Mouse (Mus musculus): ENCODE measurements at regions not wholly inside any gene's neighbourhood (a gene's known extent, or its start where the extent isn't known, plus 50 kb on each side); places are given as distances from the start of the nearest gene placed in this dataset.
A peak's percentile ranks its signal among the peaks of the same experiment; 100 is the strongest.

- intact Hi-C loops (cut with DNase I), result no loop called here
- no peak for DNase-seq
- TF ChIP-seq CTCF (IDR thresholded peaks at IDR 0.05), result no peak
- no peak overlapping the region for H3K4me3 ChIP-seq
- no peak overlapping the region for H3K27ac ChIP-seq
Observed at GRCm38 (mm10) chr10:43707821-43708373, 129.8 kb downstream of the Cd24a start.

- no peak for DNase-seq
- H3K27ac ChIP-seq, result no peak overlapping the region
- intact Hi-C loops (cut with DNase I), result no loop called here
- TF ChIP-seq CTCF (IDR thresholded peaks at IDR 0.05), result no peak
- no peak overlapping the region for H3K4me3 ChIP-seq
Observed at GRCm38 (mm10) chr10:43709278-43710033, 131.4 kb downstream of the Cd24a start.

- TF ChIP-seq CTCF (IDR thresholded peaks at IDR 0.05), result no peak
- Histone ChIP-seq H3K27ac (no peak overlapping the region), H3K4me3 (no peak overlapping the region)
- DNase-seq, result no peak
- intact Hi-C loops (cut with DNase I), result no loop called here
Observed at GRCm38 (mm10) chr10:43710186-43710885, 132.3 kb downstream of the Cd24a start.

GRCm38 (mm10) chr10:43710886-43711256 is 132.8 kb downstream of the Cd24a start:
- no peak for DNase-seq
- intact Hi-C loops (cut with DNase I), result no loop called here
- H3K4me3 ChIP-seq, result no peak overlapping the region
- TF ChIP-seq CTCF (IDR thresholded peaks at IDR 0.05), result no peak
- H3K27ac ChIP-seq, result no peak overlapping the region

GRCm38 (mm10) chr10:43712657-43713056 is 134.6 kb downstream of the Cd24a start:
- Histone ChIP-seq H3K4me3 (no peak overlapping the region), H3K27ac (no peak overlapping the region)
- intact Hi-C loops (cut with DNase I), result no loop called here
- TF ChIP-seq CTCF (IDR thresholded peaks at IDR 0.05), result no peak
- DNase-seq, result no peak

GRCm38 (mm10) chr10:43718768-43719167 is 140.7 kb downstream of the Cd24a start:
- intact Hi-C loops (cut with DNase I), result no loop called here
- H3K4me3 ChIP-seq, result no peak overlapping the region
- TF ChIP-seq CTCF (IDR thresholded peaks at IDR 0.05), result no peak
- no peak overlapping the region for H3K27ac ChIP-seq
- no peak for DNase-seq

- intact Hi-C loops (cut with DNase I), result no loop called here
- DNase-seq, result no peak
- no peak for TF ChIP-seq CTCF (IDR thresholded peaks at IDR 0.05)
- no peak overlapping the region for H3K4me3 ChIP-seq
- no peak overlapping the region for H3K27ac ChIP-seq
Observed at GRCm38 (mm10) chr10:43721356-43721755, 143.3 kb downstream of the Cd24a start.

GRCm38 (mm10) chr10:43722164-43722563 is 144.1 kb downstream of the Cd24a start:
- DNase-seq, result no peak
- no peak overlapping the region for H3K27ac ChIP-seq
- no peak for TF ChIP-seq CTCF (IDR thresholded peaks at IDR 0.05)
- intact Hi-C loops (cut with DNase I), result no loop called here
- no peak overlapping the region for H3K4me3 ChIP-seq

- H3K4me3 ChIP-seq, result peak overlapping the region; percentile 66
- H3K27ac ChIP-seq, result peak overlapping the region; percentile 68
- no peak for TF ChIP-seq CTCF (IDR thresholded peaks at IDR 0.05)
- intact Hi-C loops (cut with DNase I), result no loop called here
- no peak for DNase-seq
Observed at GRCm38 (mm10) chr10:43722711-43723614, 144.9 kb downstream of the Cd24a start.

- intact Hi-C loops (cut with DNase I), result no loop called here
- peak overlapping the region; percentile 68 for H3K27ac ChIP-seq
- no peak for TF ChIP-seq CTCF (IDR thresholded peaks at IDR 0.05)
- peak; percentile 44 for DNase-seq
- peak overlapping the region; percentile 66 for H3K4me3 ChIP-seq
Observed at GRCm38 (mm10) chr10:43723615-43723937, 145.5 kb downstream of the Cd24a start.

- TF ChIP-seq CTCF (IDR thresholded peaks at IDR 0.05), result no peak
- intact Hi-C loops (cut with DNase I), result no loop called here
- no peak for DNase-seq
- H3K27ac ChIP-seq, result no peak overlapping the region
- H3K4me3 ChIP-seq, result no peak overlapping the region
Observed at GRCm38 (mm10) chr10:43727746-43728145, 149.7 kb downstream of the Cd24a start.

- DNase-seq, result no peak
- TF ChIP-seq CTCF (IDR thresholded peaks at IDR 0.05), result no peak
- intact Hi-C loops (cut with DNase I), result no loop called here
- Histone ChIP-seq H3K4me3 (no peak overlapping the region), H3K27ac (no peak overlapping the region)
Observed at GRCm38 (mm10) chr10:43729184-43729583, 151.1 kb downstream of the Cd24a start.
